Mouse (Mus musculus): ENCODE results near the gene St8sia1. TPM values are rescaled to one million over a fixed set of nuclear protein-coding genes. Genes with fewer than 3 reads are reported as not detected.

The St8sia1 gene
- polyA plus RNA-seq (2012; rRNA removed): 10.8 and 11.8 TPM in 2 replicates

DNA sequence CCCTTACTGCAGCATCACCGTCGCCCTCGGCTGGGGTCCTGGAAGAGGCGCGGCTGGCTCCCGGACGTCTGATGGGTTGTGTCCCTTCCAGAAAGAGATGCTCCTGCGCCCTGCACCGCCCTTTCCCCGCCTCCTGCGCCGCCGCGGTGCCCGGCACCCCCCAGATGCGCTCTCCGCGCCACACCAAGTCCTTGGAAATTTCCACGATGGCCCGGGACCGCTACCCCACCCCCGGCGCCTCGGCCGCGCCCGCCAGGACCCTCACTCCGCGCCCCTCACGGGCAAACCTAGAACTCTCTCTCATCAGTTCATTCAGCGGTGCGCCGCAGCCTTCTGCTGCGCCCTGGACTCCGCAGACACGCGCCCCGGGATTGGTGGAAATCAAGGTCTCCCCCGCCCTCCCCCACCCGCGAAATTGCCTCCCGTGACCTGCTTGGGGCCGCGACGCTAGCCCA is at the start of gene St8sia1:
St8sia1 (minus strand) TSS at position 377 of the 455 bp plus-strand sequence.

DNA sequence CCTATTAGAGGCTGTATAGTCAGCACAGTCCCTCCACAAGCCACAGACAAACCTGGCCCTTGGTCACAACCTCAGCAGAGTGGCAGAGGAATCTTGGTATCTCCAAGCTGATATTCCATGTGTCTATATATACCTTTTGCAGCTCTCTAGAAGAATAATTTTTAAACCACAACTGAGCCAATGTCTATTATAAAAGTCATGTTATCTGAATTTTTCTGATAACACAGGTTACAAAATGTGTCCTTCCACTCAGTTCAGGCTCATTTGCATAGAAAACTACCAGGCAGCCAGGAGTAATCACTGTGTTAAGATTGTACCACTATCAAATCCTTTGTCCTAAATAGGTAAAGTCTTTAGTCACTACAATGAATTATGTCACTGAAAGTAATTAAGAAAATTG is 159.8 kb downstream of the St8sia1 start, which contains the start of gene Sult6b2:
Sult6b2 (minus strand) TSS at position 101 of the 400 bp plus-strand sequence.

Other genes starting within 250 kb of the St8sia1 start
- gene Cmas, start 207.8 kb downstream of the St8sia1 start, polyA plus RNA-seq (2012; rRNA removed): 135 and 139 TPM in 2 replicates
- 0.24 and 0.26 TPM in 2 replicates for gene Sult6b2, start 159.9 kb downstream of the St8sia1 start, polyA plus RNA-seq (2012; rRNA removed)
- 88.3 and 90.9 TPM in 2 replicates for gene C2cd5, start 135.7 kb upstream of the St8sia1 start, polyA plus RNA-seq (2012; rRNA removed)
- 134 and 148 TPM in 2 replicates for gene Etnk1, start 202.8 kb upstream of the St8sia1 start, polyA plus RNA-seq (2012; rRNA removed)

Data from central nervous system, embryonic 18 days (tissue).